Mouse (Mus musculus) kidney, postnatal 0 days (tissue): ENCODE results near the gene Syt10. TPM values are rescaled to one million over a fixed set of nuclear protein-coding genes. Genes with fewer than 3 reads are reported as not detected.
"Not testable (repeated sequence)": the region's sequence is repeated elsewhere in the genome, so short reads cannot be mapped to it uniquely, and the experiment has no call there.

ENCODE experiments used
- ATAC-seq: fragments of 200-750 bp; cut with Nextera tagmentation; replicated peaks from 2 replicates; pipeline ENCODE4 v1.8.0; 2017; ENCODE audit warnings: low read depth, moderate number of reproducible peaks, moderate TSS enrichment, moderate library complexity; ENCODE audit not compliant: low FRiP score
- DNase-seq: peaks from one replicate; pipeline ENCODE4 v3.0.0-alpha.2; 2016; ENCODE audit warnings: low spot score
- H3K27ac ChIP-seq: fragments of 300-500 bp; sonication (generic); 2 replicates; pipeline ENCODE4 v1.5.1; 2014; ENCODE audit warnings: mild to moderate bottlenecking
- H3K27me3 ChIP-seq: fragments of 300-500 bp; sonication (generic); 2 replicates; pipeline ENCODE4 v1.6.1; 2014; ENCODE audit warnings: low read length, mixed read lengths; ENCODE audit not compliant: insufficient read depth
- H3K36me3 ChIP-seq: fragments of 300-500 bp; sonication (generic); 2 replicates; pipeline ENCODE4 v1.6.1; 2014; ENCODE audit warnings: low read length, mixed read lengths; ENCODE audit not compliant: insufficient read depth
- H3K4me1 ChIP-seq: fragments of 300-500 bp; sonication (generic); replicated peaks from 2 replicates; pipeline ENCODE4 v1.6.1; 2014; ENCODE audit warnings: antibody characterized with exemption, low read length, mixed read lengths; ENCODE audit not compliant: insufficient read depth
- H3K4me2 ChIP-seq: fragments of 300-500 bp; sonication (generic); 2 replicates; pipeline ENCODE4 v1.6.1; 2014; ENCODE audit warnings: mild to moderate bottlenecking, low read length, moderate library complexity, mixed read lengths
- H3K4me3 ChIP-seq: fragments of 300-500 bp; sonication (generic); replicated peaks from 2 replicates; pipeline ENCODE4 v1.5.1; 2014; ENCODE audit warnings: low read depth, low read length
- H3K9ac ChIP-seq: fragments of 300-500 bp; sonication (generic); 2 replicates; pipeline ENCODE4 v1.6.1; 2014; ENCODE audit warnings: low read depth, low read length
- H3K9me3 ChIP-seq: fragments of 300-500 bp; sonication (generic); replicated peaks from 2 replicates; pipeline ENCODE4 v1.6.1; 2016; ENCODE audit warnings: low read length, inconsistent platforms, mixed read lengths
- CTCF ChIP-seq: IDR thresholded peaks from 2 replicates; pipeline ENCODE4 v1.5.1; 2016; ENCODE audit warnings: antibody characterized with exemption, low read depth, mild to moderate bottlenecking, moderate library complexity
- WGBS: fragments of 180-500 bp; shearing (Covaris S2); extraction: QIAGEN DNeasy Blood & Tissue Kit; methylation state at CpG from one replicate; pipeline ENCODE4 v1.1.7; 2014; 5-methylcytosine and 5-hydroxymethylcytosine counted together
- polyA plus RNA-seq: library from polyadenylated mRNA; unstranded; fragments of >200 nt; fragmentation: Nextera tagmentation; extraction: Ambion mirVana; gene quantifications from 2 replicates; pipeline ENCODE4 v1.2.1, GENCODE M21; 2015

The Syt10 gene
- 0.19 and 0.20 TPM in 2 replicates for polyA plus RNA-seq

- H3K9me3 ChIP-seq: no peaks in the 10 kb centered on the region
- peak within 1 kb of the TSS; percentile 80 for H3K4me2 ChIP-seq
- H3K4me3 ChIP-seq: peak within 1 kb of the TSS; percentile 43
- peak; percentile 7 for DNase-seq
- no peaks in the 10 kb centered on the region for H3K4me1 ChIP-seq
- WGBS: under 1% methylated on average over 49 of the region's 53 CpGs
- H3K27me3 ChIP-seq: peaks cover 31% of the 10 kb centered on the region
- no peak for TF ChIP-seq CTCF
- no peak within 1 kb of the TSS for H3K27ac ChIP-seq
- H3K36me3 ChIP-seq: no peaks in the 10 kb centered on the region
- no peak within 1 kb of the TSS for H3K9ac ChIP-seq
- peak; percentile 57 for ATAC-seq
These were observed at the start of gene Syt10 for GRCm38 (mm10) chr15:89841364-89842017. Gene Syt10, minus strand, starts transcription at chr15:89841860.

GRCm38 (mm10) chr15:89883799-89884198 lies 42.1 kb upstream of the Syt10 start:
- no peak overlapping the region for H3K9ac ChIP-seq
- 93% methylated on average over 2 of the region's 2 CpGs for WGBS
- ATAC-seq: no peak
- H3K27ac ChIP-seq: no peak overlapping the region
- H3K27me3 ChIP-seq: no peaks in the 10 kb centered on the region
- DNase-seq: no peak
- no peak for TF ChIP-seq CTCF
- no peaks in the 10 kb centered on the region for H3K9me3 ChIP-seq
- H3K4me2 ChIP-seq: no peak overlapping the region
- no peaks in the 10 kb centered on the region for H3K36me3 ChIP-seq
- no peak overlapping the region for H3K4me3 ChIP-seq
- no peaks in the 10 kb centered on the region for H3K4me1 ChIP-seq

GRCm38 (mm10) chr15:89878981-89879380 lies 37.3 kb upstream of the Syt10 start:
- Histone ChIP-seq H3K4me2 (no peak overlapping the region), H3K27ac (no peak overlapping the region), H3K27me3 (no peaks in the 10 kb centered on the region), H3K4me3 (no peak overlapping the region), H3K36me3 (no peaks in the 10 kb centered on the region), H3K9me3 (no peaks in the 10 kb centered on the region), H3K4me1 (no peaks in the 10 kb centered on the region), H3K9ac (no peak overlapping the region)
- no peak for ATAC-seq
- no peak for TF ChIP-seq CTCF
- no peak for DNase-seq
- WGBS: 93% methylated on average over 2 of the region's 2 CpGs

- Histone ChIP-seq H3K9me3 (no peaks in the 10 kb centered on the region), H3K36me3 (no peaks in the 10 kb centered on the region), H3K4me2 (no peak overlapping the region), H3K27ac (no peak overlapping the region), H3K4me1 (no peaks in the 10 kb centered on the region), H3K27me3 (no peaks in the 10 kb centered on the region), H3K9ac (no peak overlapping the region), H3K4me3 (no peak overlapping the region)
- TF ChIP-seq CTCF: no peak
- ATAC-seq (no peak), DNase-seq (no peak)
- WGBS: 64% methylated on average over 10 of the region's 10 CpGs
These were observed 25.6 kb downstream of the Syt10 start for GRCm38 (mm10) chr15:89816098-89816497.

GRCm38 (mm10) chr15:89804478-89804877 lies 37.2 kb downstream of the Syt10 start:
- DNase-seq (no peak), ATAC-seq (no peak)
- Histone ChIP-seq H3K9me3 (no peaks in the 10 kb centered on the region), H3K4me3 (no peak overlapping the region), H3K27me3 (no peaks in the 10 kb centered on the region), H3K4me2 (no peak overlapping the region), H3K36me3 (no peaks in the 10 kb centered on the region), H3K27ac (no peak overlapping the region), H3K4me1 (no peaks in the 10 kb centered on the region), H3K9ac (no peak overlapping the region)
- whole genome bisulfite sequencing: 96% methylated on average over 3 of the region's 3 CpGs
- TF ChIP-seq CTCF: no peak

GRCm38 (mm10) chr15:89779928-89780327 lies 61.7 kb downstream of the Syt10 start:
- Histone ChIP-seq H3K4me2 (no peak overlapping the region), H3K9ac (no peak overlapping the region), H3K4me1 (no peaks in the 10 kb centered on the region), H3K4me3 (no peak overlapping the region), H3K9me3 (no peaks in the 10 kb centered on the region), H3K27me3 (no peaks in the 10 kb centered on the region), H3K27ac (no peak overlapping the region), H3K36me3 (no peaks in the 10 kb centered on the region)
- TF ChIP-seq CTCF: no peak
- 71% methylated on average over 9 of the region's 9 CpGs for WGBS
- DNase-seq (no peak), ATAC-seq (no peak)

GRCm38 (mm10) chr15:89766016-89766415 lies 75.6 kb downstream of the Syt10 start:
- WGBS: 93% methylated on average over 10 of the region's 13 CpGs
- not testable (repeated sequence) for H3K27me3 ChIP-seq, ATAC-seq, H3K36me3 ChIP-seq, H3K4me2 ChIP-seq, H3K4me3 ChIP-seq, H3K4me1 ChIP-seq, H3K27ac ChIP-seq, H3K9ac ChIP-seq, DNase-seq, H3K9me3 ChIP-seq
